Mouse (Mus musculus) hematopoietic multipotent progenitor cell, adult 10-12 weeks (in vitro differentiated cells): ENCODE results near the gene C2cd5. TPM values are rescaled to one million over a fixed set of nuclear protein-coding genes. Genes with fewer than 3 reads are reported as not detected.

Experiments
- polyA plus RNA-seq: library from polyadenylated mRNA; stranded (reverse); fragments of >175 nt; gene quantifications from 2 replicates; pipeline ENCODE4 v1.2.3, GENCODE M21; 2012; ENCODE audit warnings: low replicate concordance

The C2cd5 gene
- 14.9 and 18.2 TPM in 2 replicates for polyA plus RNA-seq

DNA sequence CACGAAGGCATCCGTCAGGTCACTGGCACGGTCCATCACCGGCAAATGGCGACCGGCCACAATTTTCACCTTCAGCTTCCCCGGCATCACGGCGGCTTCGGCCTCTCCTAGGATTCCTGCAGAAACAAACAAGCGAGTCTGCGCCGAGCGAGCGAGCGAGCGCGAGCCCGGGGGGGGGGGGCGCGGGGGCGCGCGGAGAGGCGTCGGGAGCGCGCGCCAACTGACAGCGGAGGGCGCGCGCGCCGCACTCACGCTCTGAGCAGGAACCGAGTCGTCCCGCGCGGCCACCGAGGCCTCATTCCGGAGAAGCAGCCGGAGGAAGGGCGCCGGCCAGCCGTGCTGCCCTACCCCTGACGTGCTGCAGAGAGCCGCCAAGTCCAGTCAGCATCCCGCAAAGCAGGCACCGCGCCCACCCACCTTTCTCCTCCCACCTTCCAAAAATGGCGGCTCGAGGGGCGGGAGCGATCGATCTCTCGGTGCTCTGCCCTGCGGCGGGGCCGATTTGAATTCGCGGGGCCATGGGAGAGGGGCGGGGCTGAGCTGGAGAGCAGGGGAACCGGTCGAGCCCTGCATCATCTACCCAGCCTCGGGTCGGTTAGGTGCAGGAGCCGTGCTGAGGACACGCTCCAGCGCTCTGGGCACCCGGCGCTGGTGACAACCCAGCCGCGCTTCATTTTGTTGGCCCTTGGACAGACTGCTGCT is at the start of gene C2cd5:
Gene C2cd5 (minus strand): TSS at position 461 of the 702 bp plus-strand sequence.

DNA sequence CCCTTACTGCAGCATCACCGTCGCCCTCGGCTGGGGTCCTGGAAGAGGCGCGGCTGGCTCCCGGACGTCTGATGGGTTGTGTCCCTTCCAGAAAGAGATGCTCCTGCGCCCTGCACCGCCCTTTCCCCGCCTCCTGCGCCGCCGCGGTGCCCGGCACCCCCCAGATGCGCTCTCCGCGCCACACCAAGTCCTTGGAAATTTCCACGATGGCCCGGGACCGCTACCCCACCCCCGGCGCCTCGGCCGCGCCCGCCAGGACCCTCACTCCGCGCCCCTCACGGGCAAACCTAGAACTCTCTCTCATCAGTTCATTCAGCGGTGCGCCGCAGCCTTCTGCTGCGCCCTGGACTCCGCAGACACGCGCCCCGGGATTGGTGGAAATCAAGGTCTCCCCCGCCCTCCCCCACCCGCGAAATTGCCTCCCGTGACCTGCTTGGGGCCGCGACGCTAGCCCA is 135.8 kb downstream of the C2cd5 start, which contains the start of gene St8sia1:
Gene St8sia1 (minus strand): TSS at position 377 of the 455 bp plus-strand sequence.

Other genes starting within 250 kb of the C2cd5 start
- 3.5 and 8.6 TPM in 2 replicates for gene St8sia1, start 135.7 kb downstream of the C2cd5 start, polyA plus RNA-seq
- 28.4 and 100 TPM in 2 replicates for gene Etnk1, start 67.1 kb upstream of the C2cd5 start, polyA plus RNA-seq